Mouse (Mus musculus) layer of hippocampus, postnatal 10 days (tissue): ENCODE data around the gene Arsg. TPM values are rescaled to one million over a fixed set of nuclear protein-coding genes. Genes with fewer than 3 reads are reported as not detected.

Source experiments
- DNase-seq, 2 experiments: peaks; one replicate each; pipeline ENCODE4 v3.0.0; 2021; ENCODE audit warnings: low spot score in 2 of 2
- total RNA-seq, 2 experiments: library from RNA; stranded (reverse); gene quantifications; 2 replicates each; pipeline ENCODE4 v1.2.3; 2021

Gene Arsg
- total RNA-seq, 2 experiments from 2014 or later: 6.6 to 9.1 TPM

DNA sequence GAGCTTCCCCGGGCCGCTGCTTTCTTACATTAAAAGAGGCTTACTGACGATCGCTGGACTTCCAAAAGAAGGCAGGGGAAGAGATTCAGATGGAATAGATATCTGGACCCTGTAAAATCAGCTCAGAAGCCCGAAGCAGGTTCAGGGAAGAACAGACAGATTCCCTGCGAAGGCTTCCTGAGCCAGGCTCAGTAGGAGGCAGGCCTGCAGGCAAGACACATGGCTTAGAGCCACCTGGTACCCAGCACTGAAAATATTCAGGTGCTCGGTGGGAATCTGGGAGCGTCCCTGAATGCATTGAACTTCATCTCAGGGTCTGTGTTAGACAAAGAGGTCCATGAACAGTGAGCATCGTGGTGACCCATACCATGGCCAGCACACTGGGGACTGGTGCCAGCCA is 106.8 kb downstream of the Arsg start:
- DNase-seq: no peak

GRCm38 (mm10) chr11:109583986-109584385 is 110.8 kb downstream of the Arsg start:
- DNase-seq: no peak

GRCm38 (mm10) chr11:109584843-109585713 is 111.9 kb downstream of the Arsg start:
- peak; percentile 80 to 84 for DNase-seq

DNA sequence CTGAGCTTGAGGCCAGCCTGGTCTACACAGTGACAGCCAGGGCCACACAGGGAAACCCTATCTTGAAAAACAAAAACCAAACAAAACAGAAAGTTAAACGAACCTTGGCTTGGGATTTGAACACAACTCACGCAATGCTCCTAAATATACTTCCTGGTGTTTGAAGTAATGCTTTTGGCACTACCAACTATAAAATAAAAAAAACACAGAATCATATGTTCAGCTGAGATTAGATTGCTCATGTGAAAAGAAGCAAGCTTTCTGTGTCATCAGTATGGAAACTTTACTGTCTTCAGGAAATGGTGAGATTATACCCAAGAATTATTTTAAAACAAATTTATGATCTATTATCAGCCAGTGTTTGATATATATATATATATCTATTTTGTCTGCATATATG is 113.2 kb downstream of the Arsg start:
- DNase-seq: no peak

DNA sequence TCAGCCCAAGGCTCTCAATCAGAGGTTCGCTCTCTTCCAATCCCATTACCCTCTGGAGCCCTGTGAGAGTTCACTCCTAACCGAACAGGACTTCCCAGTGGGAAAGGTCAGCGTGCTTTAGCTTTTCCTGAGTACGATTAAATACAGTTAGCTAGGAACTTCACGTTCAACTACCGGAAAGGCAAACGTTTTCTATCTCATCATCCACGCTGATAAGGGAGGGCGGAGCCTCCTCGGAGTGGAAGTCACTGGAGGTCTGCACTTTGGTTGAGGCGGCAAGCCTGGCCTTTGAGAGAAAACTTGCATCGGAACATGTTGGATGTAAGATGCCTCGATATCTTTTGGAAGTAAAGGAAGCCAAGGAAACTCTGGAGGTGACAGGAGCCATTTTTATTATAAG is 113.8 kb downstream of the Arsg start:
- no peak for DNase-seq

DNA sequence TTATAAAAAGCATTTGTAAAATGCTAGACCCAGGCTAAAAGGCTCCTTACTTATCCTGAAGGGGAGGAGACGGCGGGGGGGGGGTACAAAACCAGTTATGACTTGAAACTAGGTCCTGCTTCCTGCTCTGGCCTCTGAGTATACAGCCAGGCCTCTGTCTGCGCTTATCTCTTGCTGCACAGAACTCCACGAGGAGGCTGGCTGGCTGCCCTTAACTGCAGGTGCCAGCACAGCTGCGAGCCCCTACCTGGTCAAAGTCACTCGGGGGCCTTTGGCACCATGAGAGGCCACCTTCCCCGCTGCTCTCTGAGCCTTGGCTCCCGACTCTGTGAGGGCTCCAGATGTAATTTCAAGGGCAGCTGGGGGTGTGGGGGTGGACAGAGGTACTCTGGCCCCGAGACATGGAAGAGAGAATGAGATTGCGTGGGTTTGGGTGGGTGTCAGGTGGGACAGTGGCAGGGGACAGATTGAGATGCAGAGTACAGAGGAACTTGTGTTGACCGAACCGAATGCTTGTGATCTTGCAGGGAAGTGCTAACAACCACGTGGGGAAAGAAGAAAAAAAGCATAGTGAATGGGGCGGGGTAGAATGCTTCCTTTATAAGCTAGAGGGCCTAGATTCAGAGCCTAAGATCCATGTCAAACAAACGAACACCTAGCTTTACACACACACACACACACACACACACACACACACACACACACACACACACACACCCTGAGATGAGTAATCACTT is 114.6 kb downstream of the Arsg start:
- DNase-seq: no peak

GRCm38 (mm10) chr11:109590012-109590411 is 116.8 kb downstream of the Arsg start:
- DNase-seq: peak in 1 of 2 experiments; percentile 31

GRCm38 (mm10) chr11:109591511-109591910 is 118.3 kb downstream of the Arsg start:
- no peak for DNase-seq

GRCm38 (mm10) chr11:109593200-109593981 is 120.2 kb downstream of the Arsg start:
- DNase-seq: no peak

- no peak for DNase-seq
Measured at GRCm38 (mm10) chr11:109594761-109595160, 121.6 kb downstream of the Arsg start.

- DNase-seq: no peak
Measured at GRCm38 (mm10) chr11:109598778-109599570, 125.8 kb downstream of the Arsg start.

DNA sequence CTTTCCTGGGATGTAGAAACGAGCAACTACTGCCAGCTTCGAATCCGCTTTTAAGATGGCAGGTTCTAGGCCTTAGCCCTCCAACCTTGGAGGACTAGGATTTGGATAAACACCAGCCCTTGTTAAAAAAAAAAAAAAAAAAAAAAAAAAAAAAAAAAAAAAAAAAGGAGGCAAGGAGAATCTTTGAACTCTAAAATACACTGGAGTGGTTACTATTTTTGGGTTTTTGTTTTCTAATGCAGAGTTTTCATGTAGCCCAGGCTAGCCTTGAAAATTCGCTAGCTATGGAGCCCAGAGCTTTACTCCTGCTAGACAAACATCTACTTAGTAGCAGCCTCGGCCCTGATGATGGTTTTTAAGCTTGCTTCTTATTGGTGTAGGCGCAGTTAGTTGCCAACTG is 134.4 kb downstream of the Arsg start:
- no peak for DNase-seq

GRCm38 (mm10) chr11:109608976-109609625 is 135.9 kb downstream of the Arsg start:
- no peak for DNase-seq

GRCm38 (mm10) chr11:109610046-109610794 is 137.0 kb downstream of the Arsg start:
- DNase-seq: no peak

DNA sequence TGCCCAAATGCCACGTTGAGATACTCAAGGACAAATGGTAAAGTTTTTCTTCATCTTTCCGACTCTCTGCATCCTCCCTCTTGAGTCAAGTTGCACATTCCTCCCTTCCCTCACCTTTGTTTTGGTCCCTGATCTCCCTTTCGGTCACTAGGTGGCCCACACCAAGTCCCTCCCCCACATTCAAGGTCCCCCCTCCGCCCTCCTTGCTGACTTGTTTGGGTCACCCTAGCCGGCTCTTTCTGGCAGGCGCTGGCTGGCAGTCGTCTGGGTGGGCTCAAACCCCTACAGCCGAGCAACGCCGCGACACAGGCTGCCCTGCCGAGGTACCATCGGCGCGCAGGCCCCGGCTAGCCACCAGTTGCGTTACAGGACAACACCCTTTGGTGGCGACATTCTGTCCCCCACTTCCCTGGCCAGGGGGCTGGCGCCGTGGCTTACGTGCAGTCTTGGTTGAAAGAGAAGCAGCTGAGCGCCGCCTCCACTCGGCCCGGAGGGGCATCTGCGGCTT is 137.7 kb downstream of the Arsg start:
- DNase-seq: no peak

DNA sequence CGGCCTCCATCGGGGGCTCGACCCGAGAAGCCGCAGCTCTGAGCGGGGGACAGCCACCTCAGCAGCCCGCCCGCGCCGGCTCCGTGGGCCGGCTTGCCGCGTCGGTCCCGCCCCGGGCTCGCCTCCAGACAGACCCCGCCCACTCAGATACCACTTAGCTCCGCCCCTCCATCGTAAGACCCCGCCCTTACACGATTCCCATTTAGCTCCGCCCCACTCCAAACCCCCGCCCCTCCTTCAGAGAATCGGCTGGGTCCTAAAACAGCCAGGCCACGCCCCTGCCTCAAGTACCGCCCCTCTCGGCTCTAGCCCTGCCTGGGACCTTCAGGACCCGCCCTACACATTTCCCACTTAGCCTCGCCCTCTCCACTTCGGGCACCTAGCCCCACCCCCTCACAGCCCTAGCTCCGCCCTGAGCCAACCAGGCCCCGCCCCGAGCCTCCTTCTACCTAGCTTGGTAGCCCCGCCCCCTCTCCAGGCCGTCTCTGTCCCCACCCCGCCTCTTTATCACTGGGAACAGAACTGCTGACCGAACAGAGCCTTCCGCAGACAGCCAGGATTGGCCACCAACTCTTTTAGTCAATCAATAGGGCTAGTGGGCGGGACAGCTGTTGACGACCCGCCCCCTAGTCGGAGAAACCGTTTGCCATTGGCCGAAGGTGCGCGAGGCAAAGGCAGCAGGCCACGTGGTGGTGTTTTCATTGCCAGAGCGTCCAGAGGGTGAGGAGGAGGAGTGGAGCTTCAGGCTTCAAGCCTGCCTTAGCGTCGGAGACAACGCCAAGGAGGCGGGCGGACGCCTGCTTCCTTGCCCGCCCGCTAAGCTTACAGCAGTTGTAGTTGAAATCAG is 138.4 kb downstream of the Arsg start, which contains the start of gene Wipi1:
Gene Wipi1, minus strand, starts transcription at position 665 of the 847 bp plus-strand sequence.
- DNase-seq: peak; percentile 98

GRCm38 (mm10) chr11:109612871-109613529 is 139.8 kb downstream of the Arsg start:
- no peak for DNase-seq

DNA sequence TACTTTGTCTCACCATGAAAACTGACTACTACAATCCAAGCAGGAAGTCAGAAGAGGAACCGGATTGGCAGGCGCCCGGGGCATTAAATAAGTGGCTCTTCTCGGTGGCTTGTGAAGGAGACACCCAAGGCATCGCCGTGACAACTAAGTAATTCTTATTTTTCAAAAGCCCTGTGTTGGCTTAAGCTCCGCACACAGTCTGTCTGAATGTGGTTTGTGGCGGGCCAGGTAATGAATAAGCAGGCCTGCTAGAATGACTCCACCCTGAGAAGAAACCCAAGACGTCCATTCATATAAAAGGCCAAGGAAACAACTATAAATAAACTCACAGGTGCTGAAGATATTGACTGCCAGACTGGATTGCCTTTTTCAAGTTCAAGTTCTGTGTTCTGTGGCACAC is 142.1 kb downstream of the Arsg start:
- DNase-seq: no peak
